Mouse (Mus musculus) MEL (cell line): ENCODE results near the gene Spint2. TPM values are rescaled to one million over a fixed set of nuclear protein-coding genes. Genes with fewer than 3 reads are reported as not detected.

ENCODE experiments used
- DNase-seq: peaks from one replicate; pipeline ENCODE4 v3.0.0; 2011; ENCODE audit warnings: low read depth, low spot score
- H3K27ac ChIP-seq: 2 replicates; pipeline ENCODE4 v1.5.1; 2012; ENCODE audit warnings: low read depth, mild to moderate bottlenecking, control low read depth, low read length, moderate library complexity; ENCODE audit not compliant: control insufficient read depth
- H3K27me3 ChIP-seq, 2 experiments: fragments of 150-350 bp in 1 of 2; sonication (generic) in 1 of 2; 2 replicates each; pipeline ENCODE4 v1.6.1; 2012; ENCODE audit warnings: low read length in 2 of 2, mild to moderate bottlenecking in 2 of 2, improper control_type of control experiment in 1 of 2, moderate library complexity in 1 of 2; ENCODE audit not compliant: insufficient read depth in 2 of 2, control insufficient read depth in 1 of 2
- H3K36me3 ChIP-seq, 2 experiments: 2 replicates each; pipeline ENCODE4 v1.6.1; 2012 to 2014; ENCODE audit warnings: low read length in 2 of 2, improper control_type of control experiment in 1 of 2, inconsistent platforms in 1 of 2, mild to moderate bottlenecking in 1 of 2; ENCODE audit not compliant: insufficient read depth in 2 of 2, control insufficient read depth in 1 of 2
- H3K4me1 ChIP-seq, 2 experiments: fragments of 150-350 bp in 1 of 2; sonication (generic) in 1 of 2; 2 replicates each; pipeline ENCODE4 v1.6.1; 2012; ENCODE audit warnings: low read length in 2 of 2, improper control_type of control experiment in 1 of 2, mild to moderate bottlenecking in 1 of 2; ENCODE audit not compliant: insufficient read depth in 2 of 2, control insufficient read depth in 1 of 2
- H3K4me3 ChIP-seq, 2 experiments: fragments of 150-350 bp in 1 of 2; sonication (generic) in 1 of 2; 2 replicates each; pipeline ENCODE4 v1.5.1; 2012; ENCODE audit warnings: low read depth in 2 of 2, low read length in 2 of 2, mild to moderate bottlenecking in 2 of 2, moderate library complexity in 2 of 2, control low read depth in 1 of 2, improper control_type of control experiment in 1 of 2; ENCODE audit not compliant: control insufficient read depth in 1 of 2, insufficient read depth in 1 of 2
- H3K79me2 ChIP-seq: 2 replicates; pipeline ENCODE4 v1.6.1; 2012; ENCODE audit warnings: mild to moderate bottlenecking, low read length, moderate library complexity; ENCODE audit not compliant: control insufficient read depth, poor library complexity, insufficient read depth
- H3K9ac ChIP-seq: 2 replicates; pipeline ENCODE4 v1.6.1; 2012; ENCODE audit warnings: low read depth, mild to moderate bottlenecking, control low read depth, low read length, moderate library complexity; ENCODE audit not compliant: control insufficient read depth, poor library complexity, severe bottlenecking
- H3K9me3 ChIP-seq: fragments of 150-350 bp; sonication (generic); replicated peaks from 2 replicates; pipeline ENCODE4 v1.6.1; 2012; ENCODE audit warnings: mild to moderate bottlenecking, low read length, improper control_type of control experiment, moderate library complexity; ENCODE audit not compliant: insufficient read depth
- CHD1 ChIP-seq: IDR thresholded peaks from 2 replicates; pipeline ENCODE4 v1.6.1; 2012; ENCODE audit warnings: low read depth, mild to moderate bottlenecking, inconsistent platforms, low read length, improper control_type of control experiment
- CTCF ChIP-seq, 3 experiments: IDR thresholded peaks in 2 of 3; conservative IDR thresholded peaks in 1 of 3; 2 replicates each; pipeline ENCODE4 v1.5.1; 2011 to 2012; ENCODE audit warnings: low read length in 3 of 3, low read depth in 2 of 3, mild to moderate bottlenecking in 2 of 3, improper control_type of control experiment in 1 of 3, inconsistent platforms in 1 of 3, mixed read lengths in 1 of 3, moderate library complexity in 1 of 3; ENCODE audit not compliant: control insufficient read depth in 1 of 3, insufficient read depth in 1 of 3, poor library complexity in 1 of 3, severe bottlenecking in 1 of 3
- E2F4 ChIP-seq: IDR thresholded peaks from 2 replicates; pipeline ENCODE4 v1.6.1; 2011; ENCODE audit warnings: low read depth, low read length, improper control_type of control experiment, borderline replicate concordance
- KAT2A ChIP-seq: conservative IDR thresholded peaks from 2 replicates; pipeline ENCODE4 v1.6.1; 2012; ENCODE audit warnings: low read depth, low read length, improper control_type of control experiment, inconsistent platforms
- MAZ ChIP-seq: IDR thresholded peaks from 2 replicates; pipeline ENCODE4 v1.6.1; 2012; ENCODE audit warnings: low read depth, mild to moderate bottlenecking, inconsistent platforms, low read length, improper control_type of control experiment
- MXI1 ChIP-seq: IDR thresholded peaks from 2 replicates; pipeline ENCODE4 v1.6.1; 2011; ENCODE audit warnings: mild to moderate bottlenecking, low read depth, low read length, improper control_type of control experiment
- NELFE ChIP-seq: IDR thresholded peaks from 2 replicates; pipeline ENCODE4 v1.6.1; 2011; ENCODE audit warnings: low read depth, low read length, improper control_type of control experiment
- POLR2A ChIP-seq, 2 experiments: IDR thresholded peaks; 2 replicates each; pipeline ENCODE4 v1.6.1; 2011 to 2012; ENCODE audit warnings: low read length in 2 of 2, mild to moderate bottlenecking in 2 of 2, control low read depth in 1 of 2, improper control_type of control experiment in 1 of 2, low read depth in 1 of 2, moderate library complexity in 1 of 2; ENCODE audit not compliant: control insufficient read depth in 1 of 2, insufficient read depth in 1 of 2, poor library complexity in 1 of 2
- POLR2AphosphoS5 ChIP-seq: IDR thresholded peaks from 2 replicates; pipeline ENCODE4 v1.6.1; 2012; ENCODE audit warnings: low read depth, borderline replicate concordance, mild to moderate bottlenecking, inconsistent platforms, low read length, moderate library complexity, mixed read lengths
- RAD21 ChIP-seq: IDR thresholded peaks from 2 replicates; pipeline ENCODE4 v1.6.1; 2011; ENCODE audit warnings: mild to moderate bottlenecking, low read depth, low read length, improper control_type of control experiment
- SMC3 ChIP-seq: IDR thresholded peaks from 2 replicates; pipeline ENCODE4 v1.6.1; 2011; ENCODE audit warnings: low read depth, low read length, improper control_type of control experiment
- TAL1 ChIP-seq: IDR thresholded peaks from 2 replicates; pipeline ENCODE4 v1.6.1; 2012; ENCODE audit warnings: mild to moderate bottlenecking, inconsistent platforms, low read length, moderate library complexity, mixed read lengths
- UBTF ChIP-seq: IDR thresholded peaks from 2 replicates; pipeline ENCODE4 v1.6.1; 2012; ENCODE audit warnings: low read depth, mild to moderate bottlenecking, inconsistent platforms, low read length, improper control_type of control experiment, moderate library complexity, borderline replicate concordance; ENCODE audit not compliant: insufficient read depth
- ZC3H11A ChIP-seq: IDR thresholded peaks from 2 replicates; pipeline ENCODE4 v1.6.1; 2012; ENCODE audit warnings: low read depth, mild to moderate bottlenecking, inconsistent platforms, low read length, improper control_type of control experiment
- ZKSCAN1 ChIP-seq: IDR thresholded peaks from 2 replicates; pipeline ENCODE4 v1.6.1; 2012; ENCODE audit warnings: low read depth, mild to moderate bottlenecking, inconsistent platforms, low read length, improper control_type of control experiment, moderate library complexity
- polyA plus RNA-seq, 2 experiments: library from polyadenylated mRNA; stranded (reverse) in 1 of 2; unstranded in 1 of 2; fragments of >175 nt in 1 of 2; fragments of >200 nt in 1 of 2; gene quantifications; 2 replicates each; pipeline versions ENCODE4 v1.2.1 to v1.2.4; 2012; ENCODE audit warnings: low replicate concordance in 2 of 2, low read depth in 1 of 2; ENCODE audit not compliant: insufficient read length in 2 of 2, insufficient read depth in 1 of 2, missing spikeins in 1 of 2
- total RNA-seq: library from RNA; depleted of rRNA; stranded (reverse); fragments of 300-350 nt; gene quantifications from 2 replicates; pipeline ENCODE4 v1.2.3, GENCODE M21; 2012

The Spint2 gene
- total and polyA plus RNA-seq, 3 experiments, result 78.1 to 131 TPM; not detected in 1

DNA sequence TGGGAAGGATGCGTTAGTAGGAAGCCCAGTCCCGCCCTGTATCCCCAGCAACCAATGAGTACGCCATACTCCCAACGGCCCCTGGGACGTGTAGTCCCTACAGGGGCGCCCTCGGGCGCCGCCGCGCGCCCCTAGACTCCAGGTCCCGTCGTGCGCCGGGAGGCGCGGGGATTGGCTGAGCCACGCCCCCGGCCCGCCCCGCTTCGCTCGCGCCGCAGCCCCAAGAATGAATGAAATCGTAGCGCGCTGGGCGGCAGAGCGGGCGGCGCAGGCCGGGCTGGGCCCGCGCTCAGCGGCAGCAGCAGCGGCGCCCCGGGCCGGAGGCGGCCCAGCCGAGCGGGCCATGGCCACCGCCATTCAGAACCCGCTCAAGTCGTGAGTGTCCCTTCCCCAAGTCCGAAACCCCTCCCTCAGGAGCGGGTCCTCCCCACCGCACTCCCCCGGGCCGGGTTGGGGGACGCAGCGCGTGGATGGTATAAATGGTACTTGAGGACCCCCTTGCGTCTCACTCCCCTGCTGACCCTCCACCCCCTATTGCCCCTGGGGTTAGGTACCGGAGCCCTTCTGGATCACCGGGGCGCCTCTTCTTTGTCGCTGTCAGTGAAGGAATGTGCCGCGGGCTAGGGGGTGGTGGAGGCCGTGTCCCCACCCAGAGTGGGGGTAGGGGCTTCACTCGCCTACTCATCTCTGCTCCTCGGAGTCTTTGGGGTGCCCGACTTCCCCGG, 22.2 kb upstream of the Spint2 start, which contains the start of gene Dpf1 (continued):
- TF ChIP-seq POLR2A (IDR thresholded peaks at IDR 0.05; ENCODE audit: control insufficient read depth in 1 of 2, insufficient read depth in 1 of 2, low read depth in 1 of 2, low read length in 2 of 2, poor library complexity in 1 of 2) (peak; percentile 46 to 69; a peak in 2 of 4 replicates), KAT2A (peak; percentile 80), NELFE (peak; percentile 42), E2F4 (peak; percentile 47; the same call in 1 of the 2 replicates)
- TF ChIP-seq, all 39 proteins: peak for 14

DNA sequence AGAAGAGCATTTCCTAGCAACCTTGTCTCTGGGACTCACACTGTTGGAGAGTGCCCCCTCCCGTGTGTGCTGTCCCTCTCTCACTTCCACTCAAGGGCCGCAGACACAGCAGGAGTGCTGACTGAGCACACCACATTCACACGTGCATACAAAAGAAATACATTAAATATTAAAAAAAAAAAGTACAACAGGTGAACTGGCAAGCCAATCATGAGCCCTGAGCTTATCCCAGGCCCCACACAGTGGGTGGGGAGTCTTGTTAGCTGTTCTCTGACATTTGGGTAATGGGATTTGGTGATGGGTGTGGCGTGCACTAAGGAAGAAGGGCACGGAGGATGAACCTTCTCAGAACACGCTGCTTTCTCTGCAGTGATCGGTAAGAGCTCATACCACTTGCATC, 20.9 kb upstream of the Spint2 start:
- no peak for DNase-seq
- H3K9me3 ChIP-seq, result no peaks in the 10 kb centered on the region
- H3K27me3 ChIP-seq, result no peaks in the 10 kb centered on the region
- H3K79me2 ChIP-seq, result no peaks in the 10 kb centered on the region; the same call in 1 of the 2 replicates
- H3K36me3 ChIP-seq, result no peaks in the 10 kb centered on the region
- no peak overlapping the region for H3K9ac ChIP-seq
- peaks cover 0 to 5% of the 10 kb centered on the region in 2 experiments; a peak in 1 of 4 replicates for H3K4me1 ChIP-seq
- TF ChIP-seq UBTF (no peak), TAL1 (no peak), MXI1 (no peak), ZKSCAN1 (no peak), ZC3H11A (no peak), POLR2AphosphoS5 (no peak), CHD1 (no peak)
- no peak overlapping the region for H3K27ac ChIP-seq
- no peak overlapping the region for H3K4me3 ChIP-seq

DNA sequence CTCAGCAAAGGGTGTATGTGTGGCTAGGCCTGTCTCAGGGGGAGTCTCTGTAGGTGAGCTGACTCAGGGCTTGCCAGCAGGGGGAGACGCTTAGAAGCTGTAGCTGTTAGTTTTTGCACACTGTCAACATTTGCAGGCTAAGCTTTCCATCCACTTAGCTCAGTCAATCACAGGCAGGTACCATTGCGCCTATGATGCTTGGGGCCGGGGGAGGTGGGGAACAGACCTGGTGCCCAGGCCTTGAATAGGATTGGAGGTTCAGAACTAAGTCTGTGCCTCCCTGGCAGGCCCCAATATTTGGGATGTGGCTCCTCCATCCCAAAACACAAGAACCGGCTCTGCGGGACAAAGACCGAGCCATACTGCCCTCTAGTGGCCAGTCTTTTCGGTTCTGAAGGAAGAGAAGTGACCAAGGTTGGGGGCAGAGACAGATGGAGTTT, 19.4 kb upstream of the Spint2 start:
- TF ChIP-seq MAZ (no peak), CTCF (IDR thresholded peaks at IDR 0.05 in 2 of 3, conservative IDR thresholded peaks at IDR 0.05 in 1 of 3; ENCODE audit: control insufficient read depth in 1 of 3, insufficient read depth in 1 of 3, low read depth in 2 of 3, low read length in 3 of 3, poor library complexity in 1 of 3, severe bottlenecking in 1 of 3) (peak; percentile 53 to 87 (median 70)), CHD1 (no peak), RAD21 (peak; percentile 60), ZC3H11A (peak; percentile 38; the same call in 1 of the 2 replicates), SMC3 (peak; percentile 55), MXI1 (no peak)
- peaks cover 0 to 5% of the 10 kb centered on the region in 2 experiments; a peak in 1 of 4 replicates for H3K4me1 ChIP-seq
- no peak overlapping the region for H3K9ac ChIP-seq
- H3K27me3 ChIP-seq, result no peaks in the 10 kb centered on the region
- H3K36me3 ChIP-seq, result no peaks in the 10 kb centered on the region
- H3K9me3 ChIP-seq, result no peaks in the 10 kb centered on the region
- H3K79me2 ChIP-seq, result no peaks in the 10 kb centered on the region; the same call in 1 of the 2 replicates
- no peak overlapping the region for H3K27ac ChIP-seq
- peak; percentile 72 for DNase-seq
- no peak overlapping the region for H3K4me3 ChIP-seq
